Mouse (Mus musculus) midbrain, embryonic 13.5 days (tissue): ENCODE measurements at regions not wholly inside any gene's neighbourhood (a gene's known extent, or its start where the extent isn't known, plus 50 kb on each side); places are given as distances from the start of the nearest gene placed in this dataset.

Experiments used
- ATAC-seq: fragments of 200-750 bp; cut with Nextera tagmentation; 2 replicates; pipeline ENCODE4 v1.8.0; 2017; ENCODE audit warnings: mild to moderate bottlenecking, moderate TSS enrichment, moderate library complexity
- H3K27ac ChIP-seq: fragments of 300-500 bp; sonication (generic); 2 replicates; pipeline ENCODE4 v1.5.1; 2015; ENCODE audit warnings: inconsistent platforms, mild to moderate bottlenecking, moderate library complexity
- H3K27me3 ChIP-seq: fragments of 300-500 bp; sonication (generic); 2 replicates; pipeline ENCODE4 v1.6.1; 2015; ENCODE audit warnings: mild to moderate bottlenecking, inconsistent platforms
- H3K36me3 ChIP-seq: fragments of 300-500 bp; sonication (generic); 2 replicates; pipeline ENCODE4 v1.6.1; 2015; ENCODE audit warnings: mild to moderate bottlenecking, inconsistent platforms
- H3K4me1 ChIP-seq: fragments of 300-500 bp; sonication (generic); replicated peaks from 2 replicates; pipeline ENCODE4 v1.6.1; 2015; ENCODE audit warnings: inconsistent platforms
- H3K4me2 ChIP-seq: fragments of 300-500 bp; sonication (generic); replicated peaks from 2 replicates; pipeline ENCODE4 v1.6.1; 2015; ENCODE audit warnings: moderate library complexity, mild to moderate bottlenecking, inconsistent platforms
- H3K4me3 ChIP-seq: fragments of 300-500 bp; sonication (generic); replicated peaks from 2 replicates; pipeline ENCODE4 v1.5.1; 2015; ENCODE audit warnings: mild to moderate bottlenecking, inconsistent platforms
- H3K9ac ChIP-seq: fragments of 300-500 bp; sonication (generic); replicated peaks from 2 replicates; pipeline ENCODE4 v1.6.1; 2015; ENCODE audit warnings: mild to moderate bottlenecking, inconsistent platforms
- H3K9me3 ChIP-seq: fragments of 300-500 bp; sonication (generic); 2 replicates; pipeline ENCODE4 v1.6.1; 2016; ENCODE audit warnings: mild to moderate bottlenecking, inconsistent platforms
- WGBS: fragments of 180-500 bp; shearing (Covaris S2); methylation state at CpG from one replicate; pipeline ENCODE4 v1.1.7; 2015; 5-methylcytosine and 5-hydroxymethylcytosine counted together

DNA sequence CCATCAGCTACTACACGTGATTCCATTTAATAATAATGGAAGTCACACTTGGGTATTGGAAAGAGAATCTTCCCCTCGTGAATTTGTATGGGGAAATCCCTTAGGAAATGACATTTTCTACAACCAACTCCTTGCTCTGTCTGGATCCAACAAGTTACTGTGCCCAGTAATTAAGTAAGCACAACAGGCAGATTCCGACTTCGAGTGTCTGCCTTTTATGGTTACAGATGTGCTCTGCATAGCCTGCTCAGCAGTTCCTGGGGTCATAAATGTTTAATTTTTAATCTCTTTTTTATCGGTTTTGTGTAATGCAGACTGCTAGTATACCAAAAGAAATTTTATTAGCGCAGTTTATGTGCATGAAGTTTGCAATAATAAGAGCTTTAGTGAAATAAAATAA is 259.8 kb upstream of the Pitrm1 start:
- Histone ChIP-seq H3K36me3 (no peaks in the 10 kb centered on the region), H3K27ac (no peak overlapping the region), H3K9ac (no peak overlapping the region), H3K4me3 (no peak overlapping the region), H3K4me2 (no peak overlapping the region), H3K27me3 (no peaks in the 10 kb centered on the region), H3K9me3 (no peaks in the 10 kb centered on the region), H3K4me1 (no peaks in the 10 kb centered on the region)
- 82% methylated on average over 6 of the region's 6 CpGs for WGBS
- no peak for ATAC-seq

- H3K9ac ChIP-seq, result no peak overlapping the region
- H3K27ac ChIP-seq, result no peak overlapping the region
- ATAC-seq, result no peak
- no peaks in the 10 kb centered on the region for H3K36me3 ChIP-seq
- 54% methylated on average over 3 of the region's 3 CpGs for WGBS
- H3K9me3 ChIP-seq, result no peaks in the 10 kb centered on the region
- H3K27me3 ChIP-seq, result no peaks in the 10 kb centered on the region
- H3K4me3 ChIP-seq, result no peak overlapping the region
- H3K4me2 ChIP-seq, result no peak overlapping the region
- H3K4me1 ChIP-seq, result no peaks in the 10 kb centered on the region
These were observed 255.9 kb upstream of the Pitrm1 start for GRCm38 (mm10) chr13:6292098-6292497.

- Histone ChIP-seq H3K4me2 (no peak overlapping the region), H3K27me3 (no peaks in the 10 kb centered on the region), H3K27ac (no peak overlapping the region), H3K4me3 (no peak overlapping the region), H3K9ac (no peak overlapping the region), H3K4me1 (0 out of 2 replicates have a peak, but pooled peaks cover 5% of the 10 kb centered on the region), H3K9me3 (no peaks in the 10 kb centered on the region), H3K36me3 (no peaks in the 10 kb centered on the region)
- ATAC-seq, result no peak
These were observed 242.2 kb upstream of the Pitrm1 start for GRCm38 (mm10) chr13:6305718-6306117.

DNA sequence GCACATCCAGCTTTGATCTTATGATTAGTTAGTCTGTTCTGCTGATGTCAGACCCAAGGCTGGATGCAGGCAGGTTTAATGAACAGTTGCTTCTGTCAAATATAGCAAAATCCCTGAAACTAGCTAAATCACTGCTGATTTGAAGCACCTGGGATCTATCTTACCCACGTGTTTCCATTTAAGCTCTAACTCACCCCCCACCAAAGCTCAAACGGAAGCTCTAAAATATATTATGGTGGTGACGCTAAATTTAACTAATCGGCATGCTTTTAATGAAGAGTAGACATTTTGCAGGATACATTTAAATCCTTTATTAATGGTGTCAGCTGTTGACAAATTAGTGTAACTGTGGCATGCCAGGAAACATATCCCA is 241.3 kb upstream of the Pitrm1 start:
- H3K4me3 ChIP-seq, result no peak overlapping the region
- WGBS, result 75% methylated on average over 4 of the region's 4 CpGs
- no peak overlapping the region for H3K27ac ChIP-seq
- H3K9me3 ChIP-seq, result no peaks in the 10 kb centered on the region
- no peaks in the 10 kb centered on the region for H3K36me3 ChIP-seq
- H3K9ac ChIP-seq, result no peak overlapping the region
- no peaks in the 10 kb centered on the region for H3K27me3 ChIP-seq
- ATAC-seq, result no peak
- H3K4me1 ChIP-seq, result 0 out of 2 replicates have a peak, but pooled peaks cover 5% of the 10 kb centered on the region
- H3K4me2 ChIP-seq, result no peak overlapping the region

- Histone ChIP-seq H3K4me2 (no peak overlapping the region), H3K27me3 (no peaks in the 10 kb centered on the region), H3K9me3 (no peaks in the 10 kb centered on the region), H3K4me3 (no peak overlapping the region), H3K36me3 (no peaks in the 10 kb centered on the region), H3K4me1 (0 out of 2 replicates have a peak, but pooled peaks cover 5% of the 10 kb centered on the region), H3K27ac (no peak overlapping the region), H3K9ac (no peak overlapping the region)
- peak; percentile 88 for ATAC-seq
- 43% methylated on average over 7 of the region's 7 CpGs for WGBS
These were observed 240.7 kb upstream of the Pitrm1 start for GRCm38 (mm10) chr13:6306989-6307917.

GRCm38 (mm10) chr13:6316201-6316600 is 231.7 kb upstream of the Pitrm1 start:
- no peak for ATAC-seq
- Histone ChIP-seq H3K4me1 (no peaks in the 10 kb centered on the region), H3K9ac (no peak overlapping the region)

DNA sequence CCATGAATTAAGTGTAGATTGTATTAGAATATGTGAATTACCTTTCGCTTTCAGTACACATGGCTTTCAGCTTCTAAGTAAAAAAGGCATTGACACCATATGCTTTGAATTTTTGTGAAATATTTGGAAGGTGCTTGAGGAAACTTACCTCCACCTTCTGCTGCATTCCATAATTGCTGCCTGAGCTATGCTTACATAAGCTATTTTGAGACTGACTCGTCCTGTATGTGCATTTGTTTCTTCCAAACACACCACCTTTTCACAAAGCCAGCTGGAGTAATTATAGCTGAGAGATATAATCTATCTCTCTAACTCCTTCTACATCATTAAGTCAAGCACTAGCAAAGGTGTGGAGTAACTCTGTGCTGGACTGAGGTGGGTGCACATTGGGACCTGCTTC is 224.0 kb upstream of the Pitrm1 start:
- Histone ChIP-seq H3K4me3 (no peak overlapping the region), H3K9ac (no peak overlapping the region), H3K4me2 (no peak overlapping the region), H3K36me3 (no peaks in the 10 kb centered on the region), H3K9me3 (no peaks in the 10 kb centered on the region), H3K4me1 (no peaks in the 10 kb centered on the region), H3K27me3 (no peaks in the 10 kb centered on the region), H3K27ac (no peak overlapping the region)
- ATAC-seq, result no peak
- 97% methylated on average over 2 of the region's 2 CpGs for WGBS

More at GRCm38 (mm10) chr13:6316201-6316600, 231.7 kb upstream of the Pitrm1 start:
- H3K36me3 ChIP-seq, result no peaks in the 10 kb centered on the region
- no peaks in the 10 kb centered on the region for H3K9me3 ChIP-seq
- no peak overlapping the region for H3K4me3 ChIP-seq
- no peak overlapping the region for H3K4me2 ChIP-seq
- no peaks in the 10 kb centered on the region for H3K27me3 ChIP-seq
- no peak overlapping the region for H3K27ac ChIP-seq

- no peak overlapping the region for H3K27ac ChIP-seq
- WGBS, result 90% methylated on average over 3 of the region's 3 CpGs
- ATAC-seq, result no peak; the same call in 1 of the 2 replicates
- no peak overlapping the region for H3K4me2 ChIP-seq
- H3K4me3 ChIP-seq, result no peak overlapping the region
- H3K9me3 ChIP-seq, result no peaks in the 10 kb centered on the region
- H3K4me1 ChIP-seq, result no peaks in the 10 kb centered on the region
- no peak overlapping the region for H3K9ac ChIP-seq
- no peaks in the 10 kb centered on the region for H3K27me3 ChIP-seq
- no peaks in the 10 kb centered on the region for H3K36me3 ChIP-seq
These were observed 217.5 kb upstream of the Pitrm1 start for GRCm38 (mm10) chr13:6330320-6330950.

DNA sequence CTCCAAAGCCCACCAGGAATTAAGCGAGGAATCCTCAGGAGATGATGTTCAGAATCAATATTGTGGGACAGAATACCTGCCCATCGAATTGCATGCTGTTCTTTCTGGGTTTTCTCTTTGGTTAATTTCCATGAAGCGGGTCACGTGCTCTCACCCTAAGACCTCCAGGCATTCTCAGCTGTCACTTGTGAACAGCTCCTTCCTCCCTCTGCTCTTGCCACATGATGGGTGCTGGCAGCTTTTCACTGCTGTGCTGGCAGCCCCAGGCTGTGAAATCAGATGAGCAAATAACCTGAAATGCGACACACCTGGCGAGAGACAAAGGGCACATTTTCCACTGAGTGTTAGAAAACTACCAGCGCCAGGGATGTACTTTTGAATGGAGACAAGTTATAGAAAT is 207.8 kb upstream of the Pitrm1 start:
- H3K9ac ChIP-seq, result no peak overlapping the region
- H3K4me3 ChIP-seq, result no peak overlapping the region
- 79% methylated on average over 7 of the region's 7 CpGs for WGBS
- H3K27ac ChIP-seq, result no peak overlapping the region
- ATAC-seq, result no peak
- H3K4me1 ChIP-seq, result no peaks in the 10 kb centered on the region
- H3K4me2 ChIP-seq, result no peak overlapping the region
- no peaks in the 10 kb centered on the region for H3K9me3 ChIP-seq
- no peaks in the 10 kb centered on the region for H3K27me3 ChIP-seq
- no peaks in the 10 kb centered on the region for H3K36me3 ChIP-seq

DNA sequence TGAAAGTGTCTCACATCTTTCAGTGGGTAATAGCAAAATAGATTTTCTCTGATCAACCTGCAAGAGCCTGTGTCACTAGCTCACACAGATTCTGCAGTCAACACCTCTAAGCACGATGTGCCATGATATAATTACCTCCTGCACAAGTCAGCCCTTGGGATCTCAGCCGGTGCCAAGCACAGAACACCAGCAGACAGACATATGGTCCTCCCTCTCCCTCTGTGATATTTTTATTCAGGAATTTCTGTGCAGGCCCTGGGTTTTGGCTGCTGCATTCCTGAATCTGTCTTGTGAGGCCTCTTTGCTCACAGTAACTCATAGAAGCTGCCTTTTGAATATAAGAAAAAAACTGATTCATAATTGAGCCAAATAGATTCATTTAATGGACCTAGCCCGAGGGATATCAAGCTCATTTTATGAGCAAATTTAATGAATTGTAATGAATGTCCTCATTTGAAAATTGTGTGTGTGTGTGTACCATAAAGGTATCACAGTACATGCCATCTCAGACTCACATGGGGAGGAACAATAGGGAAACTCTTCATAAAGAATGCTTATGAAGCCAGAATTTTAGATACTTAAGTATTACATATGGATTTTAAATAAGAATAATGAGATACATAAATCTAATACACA is 206.7 kb upstream of the Pitrm1 start:
- no peaks in the 10 kb centered on the region for H3K27me3 ChIP-seq
- 64% methylated on average over 3 of the region's 3 CpGs for WGBS
- no peak overlapping the region for H3K9ac ChIP-seq
- no peak overlapping the region for H3K4me2 ChIP-seq
- 0 out of 2 replicates have a peak, but pooled peaks have one; percentile 50 for ATAC-seq
- H3K4me1 ChIP-seq, result no peaks in the 10 kb centered on the region
- no peak overlapping the region for H3K27ac ChIP-seq
- no peak overlapping the region for H3K4me3 ChIP-seq
- H3K9me3 ChIP-seq, result no peaks in the 10 kb centered on the region
- no peaks in the 10 kb centered on the region for H3K36me3 ChIP-seq

DNA sequence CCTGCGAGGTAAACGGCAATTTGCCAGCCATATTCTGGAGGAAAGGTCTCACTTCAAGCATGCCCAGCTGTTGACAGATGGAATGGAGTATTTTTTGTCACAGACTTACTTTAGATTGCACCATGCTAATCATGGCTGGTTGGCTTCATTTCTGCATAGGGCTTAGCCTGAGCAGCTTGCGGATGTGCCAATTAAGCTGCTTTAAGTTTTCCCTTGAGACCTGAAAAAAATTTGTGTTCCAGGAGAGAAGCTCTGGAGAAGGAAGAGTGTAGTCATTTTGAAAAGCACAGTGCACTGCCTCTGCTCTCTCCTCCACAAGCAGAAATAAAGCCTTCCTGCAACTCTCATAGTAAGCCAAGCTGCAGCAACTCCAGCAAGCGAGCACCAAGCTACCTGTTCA is 182.8 kb upstream of the Pitrm1 start:
- WGBS, result 78% methylated on average over 4 of the region's 4 CpGs
- H3K4me3 ChIP-seq, result no peak overlapping the region
- H3K27ac ChIP-seq, result no peak overlapping the region
- no peaks in the 10 kb centered on the region for H3K27me3 ChIP-seq
- no peaks in the 10 kb centered on the region for H3K9me3 ChIP-seq
- ATAC-seq, result no peak
- H3K4me1 ChIP-seq, result no peaks in the 10 kb centered on the region
- H3K36me3 ChIP-seq, result no peaks in the 10 kb centered on the region
- no peak overlapping the region for H3K9ac ChIP-seq
- H3K4me2 ChIP-seq, result no peak overlapping the region

GRCm38 (mm10) chr13:6367661-6368060 is 180.3 kb upstream of the Pitrm1 start:
- H3K36me3 ChIP-seq, result no peaks in the 10 kb centered on the region
- no peaks in the 10 kb centered on the region for H3K4me1 ChIP-seq
- ATAC-seq, result no peak
- H3K9ac ChIP-seq, result no peak overlapping the region
- no peak overlapping the region for H3K27ac ChIP-seq
- H3K4me3 ChIP-seq, result no peak overlapping the region
- WGBS, result 85% methylated on average over 1 of the region's 1 CpGs
- no peak overlapping the region for H3K4me2 ChIP-seq
- no peaks in the 10 kb centered on the region for H3K27me3 ChIP-seq
- H3K9me3 ChIP-seq, result no peaks in the 10 kb centered on the region
